Mouse (Mus musculus) liver, embryonic 14.5 days (tissue): ENCODE results near the gene Rcan1.

ENCODE experiments used
- CTCF ChIP-seq: IDR thresholded peaks from 2 replicates; pipeline ENCODE4 v1.5.1; 2016; ENCODE audit warnings: antibody characterized with exemption, low read depth, control low read depth
- EP300 ChIP-seq: IDR thresholded peaks from 2 replicates; pipeline ENCODE4 v1.6.1; 2016; ENCODE audit warnings: antibody characterized with exemption, low read depth

GRCm38 (mm10) chr16:92430731-92431130, 39.9 kb downstream of the Rcan1 start:
- TF ChIP-seq EP300 (no peak), CTCF (no peak)
